Mouse (Mus musculus): ENCODE measurements at regions not wholly inside any gene's neighbourhood (a gene's known extent, or its start where the extent isn't known, plus 50 kb on each side); places are given as distances from the start of the nearest gene placed in this dataset.

DNA sequence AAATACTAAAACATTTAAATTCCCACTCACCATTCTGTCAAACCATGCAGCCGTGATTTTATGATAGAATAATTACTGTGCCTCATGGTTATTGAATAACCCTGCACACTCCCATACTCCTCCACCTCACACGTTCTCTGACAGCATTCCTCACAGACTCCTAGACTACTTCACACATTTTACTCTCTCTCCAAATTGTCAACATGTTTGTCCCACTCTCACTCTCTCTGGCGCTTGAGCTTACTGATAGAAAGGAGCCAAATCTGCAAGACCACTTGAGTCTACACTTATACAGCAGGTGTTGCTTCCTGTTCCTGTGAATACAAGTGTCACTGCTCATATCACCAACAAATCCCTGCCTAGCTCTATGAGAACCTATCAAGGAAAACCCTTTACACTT is 102.9 kb upstream of the Sema3a start:
- Histone ChIP-seq H3K9ac (ENCODE audit: low read depth, low read length) (no peak overlapping the region), H3K27me3 (ENCODE audit: control insufficient read depth, insufficient read depth, low read length) (no peaks in the 10 kb centered on the region), H3K36me3 (ENCODE audit: control insufficient read depth, insufficient read depth, low read length) (no peaks in the 10 kb centered on the region), H3K4me3 (no peak overlapping the region), H3K27ac (no peak overlapping the region), H3K79me2 (replicated peaks; ENCODE audit: control insufficient read depth, insufficient read depth, low read length) (no peaks in the 10 kb centered on the region), H3K4me1 (ENCODE audit: control insufficient read depth, insufficient read depth, low read length) (no peaks in the 10 kb centered on the region)
- no peak for DNase-seq
- TF ChIP-seq POLR2A (IDR thresholded peaks at IDR 0.05; ENCODE audit: insufficient read depth, low read depth, low read length) = no peak
- 26% methylated on average over 3 of the region's 3 CpGs for WGBS
- intact Hi-C loops (cut with DNase I) = no loop called here

DNA sequence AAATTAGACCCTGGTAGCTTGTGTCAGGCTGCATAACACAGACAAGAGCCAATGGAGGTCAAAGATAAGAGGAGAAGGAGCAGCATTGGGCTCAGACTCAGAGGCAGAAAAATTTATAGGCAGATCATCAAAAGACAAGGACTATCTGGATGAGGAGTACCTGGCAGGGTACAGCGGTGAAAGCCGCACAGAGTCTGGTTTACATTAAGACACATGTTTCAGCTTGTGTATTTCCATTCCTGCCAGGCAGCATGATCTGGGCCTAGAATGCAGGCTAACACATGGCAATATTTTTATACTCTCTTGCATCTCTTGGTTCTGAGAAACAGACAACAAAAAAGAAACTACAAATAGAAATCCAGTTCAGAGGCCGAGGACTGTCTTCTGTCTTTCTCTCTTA is 91.9 kb upstream of the Sema3a start:
- no peak overlapping the region for H3K27ac ChIP-seq
- H3K79me2 ChIP-seq (replicated peaks; ENCODE audit: control insufficient read depth, insufficient read depth, low read length) = no peaks in the 10 kb centered on the region
- no peak overlapping the region for H3K4me3 ChIP-seq
- 89% methylated on average over 3 of the region's 3 CpGs for WGBS
- no peak overlapping the region for H3K9ac ChIP-seq (ENCODE audit: low read depth, low read length)
- no peak for DNase-seq
- TF ChIP-seq CTCF (IDR thresholded peaks at IDR 0.05) (no peak), POLR2A (IDR thresholded peaks at IDR 0.05; ENCODE audit: insufficient read depth, low read depth, low read length) (no peak), EP300 (IDR thresholded peaks at IDR 0.05; ENCODE audit: insufficient read depth, low read depth, low read length) (no peak)
- no peaks in the 10 kb centered on the region for H3K4me1 ChIP-seq (ENCODE audit: control insufficient read depth, insufficient read depth, low read length)
- no peaks in the 10 kb centered on the region for H3K36me3 ChIP-seq (ENCODE audit: control insufficient read depth, insufficient read depth, low read length)
- intact Hi-C loops (cut with DNase I) = no loop called here
- no peaks in the 10 kb centered on the region for H3K27me3 ChIP-seq (ENCODE audit: control insufficient read depth, insufficient read depth, low read length)

DNA sequence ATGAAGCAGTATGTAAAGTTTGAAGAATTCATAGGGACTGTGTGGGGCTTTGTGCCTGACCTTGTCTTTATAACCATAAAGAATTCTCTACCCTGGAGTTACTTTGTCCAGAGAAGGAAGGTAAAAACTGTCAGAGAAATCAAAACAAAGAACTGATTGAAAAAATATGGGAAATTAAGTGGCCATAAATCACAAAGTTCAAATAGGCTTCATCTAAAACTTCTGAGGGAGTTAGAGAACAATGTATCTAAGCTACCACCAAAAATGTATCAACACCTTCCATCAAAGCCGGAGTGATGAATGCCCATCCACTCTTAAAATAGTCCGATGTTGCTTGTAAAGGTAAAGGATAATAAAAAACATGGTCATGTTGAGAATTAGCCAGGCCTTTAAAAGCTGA is 89.1 kb upstream of the Sema3a start:
- Histone ChIP-seq H3K27ac (no peak overlapping the region), H3K9ac (ENCODE audit: low read depth, low read length) (no peak overlapping the region), H3K4me1 (ENCODE audit: control insufficient read depth, insufficient read depth, low read length) (no peaks in the 10 kb centered on the region), H3K79me2 (replicated peaks; ENCODE audit: control insufficient read depth, insufficient read depth, low read length) (no peaks in the 10 kb centered on the region), H3K27me3 (ENCODE audit: control insufficient read depth, insufficient read depth, low read length) (no peaks in the 10 kb centered on the region), H3K36me3 (ENCODE audit: control insufficient read depth, insufficient read depth, low read length) (no peaks in the 10 kb centered on the region), H3K4me3 (no peak overlapping the region)
- no peak for TF ChIP-seq CTCF (IDR thresholded peaks at IDR 0.05)
- TF ChIP-seq POLR2A (IDR thresholded peaks at IDR 0.05; ENCODE audit: insufficient read depth, low read depth, low read length) = no peak
- no peak for TF ChIP-seq EP300 (IDR thresholded peaks at IDR 0.05; ENCODE audit: insufficient read depth, low read depth, low read length)
- DNase-seq = no peak
- 80% methylated on average over 2 of the region's 2 CpGs for WGBS
- intact Hi-C loops (cut with DNase I) = no loop called here

DNA sequence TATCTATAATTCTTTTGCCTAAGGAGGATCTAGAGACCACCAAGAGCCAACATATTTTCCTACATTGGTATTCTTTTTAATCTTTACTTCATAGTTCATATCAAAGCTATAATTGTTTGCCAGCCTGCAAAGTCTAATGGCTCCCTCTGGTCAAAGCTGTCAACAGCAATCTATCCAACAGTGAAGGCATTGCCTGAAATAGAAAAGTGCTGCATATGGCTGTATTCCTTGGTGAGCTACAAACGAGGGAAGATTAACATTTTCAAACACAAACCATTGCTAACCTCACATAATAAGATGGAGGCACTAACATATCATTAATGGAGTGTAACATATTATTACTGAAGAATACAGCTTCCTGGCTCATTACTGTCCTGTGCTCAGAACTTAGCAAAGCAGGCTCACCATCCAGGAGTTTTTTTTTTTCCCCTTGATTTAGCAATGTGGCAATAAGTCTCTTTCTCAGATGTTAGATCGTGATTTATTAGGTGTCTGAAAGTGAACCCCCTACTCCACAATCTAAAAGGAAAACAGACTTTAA is 66.3 kb upstream of the Sema3a start:
- H3K36me3 ChIP-seq (ENCODE audit: control insufficient read depth, insufficient read depth, low read length) = no peaks in the 10 kb centered on the region
- no peak for TF ChIP-seq EP300 (IDR thresholded peaks at IDR 0.05; ENCODE audit: insufficient read depth, low read depth, low read length)
- TF ChIP-seq POLR2A (IDR thresholded peaks at IDR 0.05; ENCODE audit: insufficient read depth, low read depth, low read length) = no peak
- no peak for TF ChIP-seq CTCF (IDR thresholded peaks at IDR 0.05)
- no peaks in the 10 kb centered on the region for H3K27me3 ChIP-seq (ENCODE audit: control insufficient read depth, insufficient read depth, low read length)
- 46% methylated on average over 2 of the region's 2 CpGs for WGBS
- no peak overlapping the region for H3K27ac ChIP-seq
- intact Hi-C loops (cut with DNase I) = no loop called here
- H3K9ac ChIP-seq (ENCODE audit: low read depth, low read length) = no peak overlapping the region
- no peaks in the 10 kb centered on the region for H3K79me2 ChIP-seq (replicated peaks; ENCODE audit: control insufficient read depth, insufficient read depth, low read length)
- H3K4me3 ChIP-seq = no peak overlapping the region
- no peaks in the 10 kb centered on the region for H3K4me1 ChIP-seq (ENCODE audit: control insufficient read depth, insufficient read depth, low read length)
- no peak for DNase-seq

DNA sequence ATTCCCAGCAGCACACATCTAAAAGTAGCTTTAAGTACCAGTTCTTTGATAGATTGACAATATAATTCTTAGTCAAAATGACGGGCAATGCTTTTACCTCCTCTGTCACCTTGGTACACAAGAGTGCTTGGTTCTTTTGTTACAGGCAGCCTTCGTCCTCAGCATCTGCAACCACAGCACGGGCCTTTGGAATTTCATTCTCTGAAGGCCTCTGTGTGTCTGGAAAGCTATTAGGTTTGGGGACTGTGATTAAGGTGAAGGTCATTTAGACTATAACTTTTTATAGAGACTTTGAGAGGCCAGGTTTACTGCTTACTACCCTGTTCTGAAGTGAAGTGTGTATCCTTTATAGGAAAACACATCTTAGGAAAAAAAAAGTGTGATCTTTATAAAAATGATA is 58.3 kb upstream of the Sema3a start:
- Histone ChIP-seq H3K36me3 (ENCODE audit: control insufficient read depth, insufficient read depth, low read length) (no peaks in the 10 kb centered on the region), H3K27ac (no peak overlapping the region), H3K4me1 (ENCODE audit: control insufficient read depth, insufficient read depth, low read length) (no peaks in the 10 kb centered on the region), H3K27me3 (ENCODE audit: control insufficient read depth, insufficient read depth, low read length) (no peaks in the 10 kb centered on the region), H3K4me3 (no peak overlapping the region), H3K79me2 (replicated peaks; ENCODE audit: control insufficient read depth, insufficient read depth, low read length) (no peaks in the 10 kb centered on the region), H3K9ac (ENCODE audit: low read depth, low read length) (no peak overlapping the region)
- intact Hi-C loops (cut with DNase I) = no loop called here
- TF ChIP-seq CTCF (IDR thresholded peaks at IDR 0.05) = no peak
- no peak for TF ChIP-seq EP300 (IDR thresholded peaks at IDR 0.05; ENCODE audit: insufficient read depth, low read depth, low read length)
- TF ChIP-seq POLR2A (IDR thresholded peaks at IDR 0.05; ENCODE audit: insufficient read depth, low read depth, low read length) = no peak
- DNase-seq = no peak
- WGBS = 69% methylated on average over 3 of the region's 3 CpGs

Small RNA genes lying in the stretch of these regions (microRNA-seq; reads per million reads assigned to microRNA genes)
- gene Gm23243 = 0 reads per million in 2 experiments

All from heart, adult 2 months (tissue).